Mouse (Mus musculus): ENCODE measurements around the gene Fbf1. TPM values are rescaled to one million over a fixed set of nuclear protein-coding genes. Genes with fewer than 3 reads are reported as not detected.

Fbf1 gene
- polyA plus RNA-seq, 1 experiment from 2014 or later = 32.1 TPM

DNA sequence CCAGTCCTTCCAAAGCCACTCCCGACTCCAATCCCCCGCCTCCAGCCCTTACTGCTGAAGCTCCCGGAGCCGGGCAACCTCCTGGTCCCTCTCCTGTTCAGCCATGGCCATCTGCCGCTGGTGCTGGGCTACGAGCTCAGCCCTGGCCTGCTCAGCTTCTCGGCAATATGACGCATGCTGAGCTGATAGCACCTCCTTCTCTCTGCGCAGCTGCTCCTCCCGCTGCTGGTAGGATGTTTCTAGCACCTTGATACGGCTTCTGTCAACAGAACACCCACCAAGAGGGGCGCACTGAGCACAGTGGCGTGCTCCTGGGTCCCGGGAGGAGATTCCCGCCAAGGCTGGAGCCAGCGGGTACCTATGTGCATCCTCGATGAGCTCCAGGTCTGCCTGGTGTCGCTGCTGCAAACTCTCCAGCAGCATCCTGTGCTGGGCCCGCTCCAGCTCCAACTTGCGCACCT lies 19.2 kb downstream of the Fbf1 start:
- H3K4me1 ChIP-seq (replicated peaks; ENCODE audit: control insufficient read depth, insufficient read depth, low read length) = no peaks in the 10 kb centered on the region
- H3K4me3 ChIP-seq (ENCODE audit: low read depth, low read length) = no peak overlapping the region
- DNase-seq (ENCODE audit: low spot score) (no peak), ATAC-seq (ENCODE audit: low FRiP score) (no peak)
- H3K27me3 ChIP-seq (ENCODE audit: control insufficient read depth, insufficient read depth, low read length) = no peaks in the 10 kb centered on the region
- no peak overlapping the region for H3K27ac ChIP-seq (ENCODE audit: low read depth, low read length)
- WGBS = 61% methylated on average over 20 of the region's 20 CpGs
- no peaks in the 10 kb centered on the region for H3K9me3 ChIP-seq (ENCODE audit: control insufficient read depth, low read length)
- peaks cover 26% of the 10 kb centered on the region for H3K36me3 ChIP-seq (ENCODE audit: control insufficient read depth, insufficient read depth, low read length)
- H3K4me2 ChIP-seq (replicated peaks; ENCODE audit: low read depth, low read length) = no peak overlapping the region; the same call in 1 of the 2 replicates
- H3K9ac ChIP-seq (ENCODE audit: low read depth, low read length) = no peak overlapping the region

DNA sequence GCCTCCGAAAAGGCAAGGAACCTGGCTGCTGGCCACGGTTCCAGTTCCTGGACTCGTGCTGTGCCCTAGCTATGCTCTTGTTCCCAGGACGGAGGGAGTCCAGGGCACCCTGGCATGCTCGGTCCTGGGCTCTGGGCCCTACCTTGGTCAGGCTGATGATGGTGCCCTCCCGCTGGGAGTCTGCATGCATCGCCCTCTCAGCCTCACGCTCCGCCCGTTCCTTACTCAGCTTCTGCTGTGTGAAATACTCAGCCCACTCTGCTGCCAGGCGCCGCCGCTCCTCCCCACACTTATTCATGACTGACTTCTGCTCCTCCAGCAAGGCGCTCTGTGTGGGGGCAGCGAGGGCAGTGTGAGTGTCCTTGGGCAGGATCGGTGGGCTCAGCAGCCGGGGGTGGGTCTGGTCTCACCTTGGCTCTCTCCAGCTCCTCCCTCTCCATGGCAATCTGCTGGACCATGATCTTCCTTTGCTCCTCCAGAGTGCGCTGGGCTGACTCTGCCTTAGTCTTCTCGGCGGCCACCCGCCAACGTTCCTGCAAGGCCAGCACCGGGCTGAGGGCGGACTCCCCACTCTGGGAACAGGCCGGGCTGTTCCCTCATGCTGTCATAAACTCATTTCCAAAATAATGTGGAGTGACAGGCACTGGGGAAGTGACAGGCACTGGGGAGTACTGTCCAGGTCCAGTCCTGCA lies 21.5 kb downstream of the Fbf1 start:
- no peaks in the 10 kb centered on the region for H3K9me3 ChIP-seq (ENCODE audit: control insufficient read depth, low read length)
- no peak for ATAC-seq (ENCODE audit: low FRiP score)
- DNase-seq (ENCODE audit: low spot score) = no peak
- WGBS = 78% methylated on average over 25 of the region's 25 CpGs
- no peak overlapping the region for H3K9ac ChIP-seq (ENCODE audit: low read depth, low read length)
- H3K36me3 ChIP-seq (ENCODE audit: control insufficient read depth, insufficient read depth, low read length) = peaks cover 16% of the 10 kb centered on the region
- H3K27ac ChIP-seq (ENCODE audit: low read depth, low read length) = no peak overlapping the region
- no peaks in the 10 kb centered on the region for H3K27me3 ChIP-seq (ENCODE audit: control insufficient read depth, insufficient read depth, low read length)
- H3K4me1 ChIP-seq (replicated peaks; ENCODE audit: control insufficient read depth, insufficient read depth, low read length) = no peaks in the 10 kb centered on the region
- H3K4me2 ChIP-seq (replicated peaks; ENCODE audit: low read depth, low read length) = no peak overlapping the region
- no peak overlapping the region for H3K4me3 ChIP-seq (ENCODE audit: low read depth, low read length)

DNA sequence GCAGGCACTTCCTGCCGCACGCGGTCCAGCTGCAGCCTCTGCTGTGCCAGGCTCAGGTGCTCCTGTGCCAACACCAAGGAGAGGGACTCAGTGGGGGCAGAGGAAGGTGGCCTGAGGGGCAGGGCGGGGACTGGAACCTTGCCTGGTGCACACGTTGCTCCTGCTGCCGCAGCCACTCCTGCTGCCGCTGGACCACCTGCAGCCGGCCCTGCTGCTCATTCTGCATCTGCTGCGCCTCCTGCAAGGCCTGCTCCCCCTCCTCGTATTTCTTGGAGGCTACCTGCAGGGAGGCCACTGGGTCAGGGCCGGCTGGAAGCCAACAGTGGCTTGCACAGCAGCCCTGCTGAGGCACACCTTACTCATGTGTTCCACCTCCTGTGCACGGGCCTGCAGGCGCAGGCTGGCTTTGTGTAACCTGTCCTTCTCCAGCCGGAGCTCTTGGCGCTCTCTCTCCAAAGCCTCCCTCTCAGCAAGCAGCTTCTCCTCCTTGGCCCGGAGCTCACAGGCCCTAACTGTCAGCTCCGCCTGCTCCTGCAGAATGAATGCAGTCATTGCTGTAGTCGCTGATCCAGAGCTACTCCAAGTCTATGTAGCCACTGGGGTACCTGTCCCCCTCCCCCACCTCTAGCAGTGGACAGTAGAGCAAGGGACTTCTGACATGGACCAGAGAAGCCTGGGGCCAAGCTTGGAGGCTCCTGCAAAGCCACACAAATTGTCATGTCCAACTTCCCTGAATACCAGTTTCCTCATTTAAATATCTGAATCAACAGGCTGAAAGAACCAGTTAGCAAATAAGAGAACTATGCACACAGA lies 22.3 kb downstream of the Fbf1 start:
- Histone ChIP-seq H3K4me3 (ENCODE audit: low read depth, low read length) (no peak overlapping the region), H3K27me3 (ENCODE audit: control insufficient read depth, insufficient read depth, low read length) (no peaks in the 10 kb centered on the region), H3K27ac (ENCODE audit: low read depth, low read length) (no peak overlapping the region), H3K36me3 (ENCODE audit: control insufficient read depth, insufficient read depth, low read length) (peaks cover 9% of the 10 kb centered on the region; the same call in 1 of the 2 replicates), H3K9ac (ENCODE audit: low read depth, low read length) (no peak overlapping the region), H3K4me2 (replicated peaks; ENCODE audit: low read depth, low read length) (no peak overlapping the region), H3K4me1 (replicated peaks; ENCODE audit: control insufficient read depth, insufficient read depth, low read length) (no peaks in the 10 kb centered on the region), H3K9me3 (ENCODE audit: control insufficient read depth, low read length) (no peaks in the 10 kb centered on the region)
- no peak for DNase-seq (ENCODE audit: low spot score)
- ATAC-seq (ENCODE audit: low FRiP score) = no peak
- 53% methylated on average over 18 of the region's 18 CpGs for WGBS

GRCm38 (mm10) chr11:116143468-116143867 lies 24.5 kb downstream of the Fbf1 start:
- 91% methylated on average over 3 of the region's 3 CpGs for WGBS
- H3K27ac ChIP-seq (ENCODE audit: low read depth, low read length) = no peak overlapping the region
- no peak overlapping the region for H3K9ac ChIP-seq (ENCODE audit: low read depth, low read length)
- no peaks in the 10 kb centered on the region for H3K27me3 ChIP-seq (ENCODE audit: control insufficient read depth, insufficient read depth, low read length)
- H3K4me3 ChIP-seq (ENCODE audit: low read depth, low read length) = no peak overlapping the region
- ATAC-seq (ENCODE audit: low FRiP score) (no peak), DNase-seq (ENCODE audit: low spot score) (no peak)
- H3K4me2 ChIP-seq (replicated peaks; ENCODE audit: low read depth, low read length) = no peak overlapping the region
- no peaks in the 10 kb centered on the region for H3K4me1 ChIP-seq (replicated peaks; ENCODE audit: control insufficient read depth, insufficient read depth, low read length)
- peaks cover 6% of the 10 kb centered on the region; the same call in 1 of the 2 replicates for H3K36me3 ChIP-seq (ENCODE audit: control insufficient read depth, insufficient read depth, low read length)
- H3K9me3 ChIP-seq (ENCODE audit: control insufficient read depth, low read length) = no peaks in the 10 kb centered on the region

GRCm38 (mm10) chr11:116142211-116142991 lies 25.6 kb downstream of the Fbf1 start:
- ATAC-seq (ENCODE audit: low FRiP score) (no peak), DNase-seq (ENCODE audit: low spot score) (no peak)
- no peak overlapping the region for H3K27ac ChIP-seq (ENCODE audit: low read depth, low read length)
- H3K9ac ChIP-seq (ENCODE audit: low read depth, low read length) = no peak overlapping the region
- no peaks in the 10 kb centered on the region for H3K27me3 ChIP-seq (ENCODE audit: control insufficient read depth, insufficient read depth, low read length)
- H3K4me3 ChIP-seq (ENCODE audit: low read depth, low read length) = no peak overlapping the region
- WGBS = 72% methylated on average over 10 of the region's 10 CpGs
- H3K4me2 ChIP-seq (replicated peaks; ENCODE audit: low read depth, low read length) = no peak overlapping the region
- H3K36me3 ChIP-seq (ENCODE audit: control insufficient read depth, insufficient read depth, low read length) = peaks cover 6% of the 10 kb centered on the region; the same call in 1 of the 2 replicates
- no peaks in the 10 kb centered on the region; the same call in 1 of the 2 replicates for H3K4me1 ChIP-seq (replicated peaks; ENCODE audit: control insufficient read depth, insufficient read depth, low read length)
- H3K9me3 ChIP-seq (ENCODE audit: control insufficient read depth, low read length) = no peaks in the 10 kb centered on the region

GRCm38 (mm10) chr11:116138468-116139138 lies 29.4 kb downstream of the Fbf1 start, which contains the start of gene Mrpl38:
TSS of gene Mrpl38 (minus strand) at chr11:116138868.
- ATAC-seq (ENCODE audit: low FRiP score) (peak; percentile 96), DNase-seq (ENCODE audit: low spot score) (peak; percentile 93)
- peak within 1 kb of the TSS; percentile 65 for H3K4me2 ChIP-seq (replicated peaks; ENCODE audit: low read depth, low read length)
- H3K4me3 ChIP-seq (ENCODE audit: low read depth, low read length) = peak within 1 kb of the TSS; percentile 95
- peak within 1 kb of the TSS; percentile 83 for H3K9ac ChIP-seq (ENCODE audit: low read depth, low read length)
- H3K4me1 ChIP-seq (replicated peaks; ENCODE audit: control insufficient read depth, insufficient read depth, low read length) = no peaks in the 10 kb centered on the region; the same call in 1 of the 2 replicates
- H3K9me3 ChIP-seq (ENCODE audit: control insufficient read depth, low read length) = no peaks in the 10 kb centered on the region
- H3K27me3 ChIP-seq (ENCODE audit: control insufficient read depth, insufficient read depth, low read length) = no peaks in the 10 kb centered on the region
- under 1% methylated on average over 52 of the region's 60 CpGs for WGBS
- peak within 1 kb of the TSS; percentile 56 for H3K27ac ChIP-seq (ENCODE audit: low read depth, low read length)
- 0 out of 2 replicates have a peak, but pooled peaks cover 6% of the 10 kb centered on the region for H3K36me3 ChIP-seq (ENCODE audit: control insufficient read depth, insufficient read depth, low read length)

DNA sequence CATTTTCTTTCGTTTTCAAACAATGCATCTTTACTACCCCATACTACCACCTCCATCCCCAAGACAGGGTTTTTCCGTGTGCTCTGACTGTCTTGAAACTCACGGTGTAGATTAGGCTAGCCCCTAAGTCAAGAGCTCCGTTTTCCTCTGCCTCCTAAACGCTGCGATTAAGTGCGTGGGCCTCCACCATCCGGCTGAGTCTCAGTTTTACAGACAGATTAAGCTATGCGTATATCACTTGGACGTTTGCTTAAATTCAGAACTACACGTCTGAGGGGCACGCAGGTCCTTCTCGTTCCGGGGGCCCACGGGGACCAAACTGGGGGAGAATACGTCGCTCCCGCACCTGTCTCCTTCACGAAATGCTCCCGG lies 29.9 kb downstream of the Fbf1 start:
- DNase-seq (ENCODE audit: low spot score) = no peak
- no peaks in the 10 kb centered on the region for H3K27me3 ChIP-seq (ENCODE audit: control insufficient read depth, insufficient read depth, low read length)
- ATAC-seq (ENCODE audit: low FRiP score) = no peak
- peak overlapping the region; percentile 65 for H3K4me2 ChIP-seq (replicated peaks; ENCODE audit: low read depth, low read length)
- H3K4me1 ChIP-seq (replicated peaks; ENCODE audit: control insufficient read depth, insufficient read depth, low read length) = no peaks in the 10 kb centered on the region; the same call in 1 of the 2 replicates
- no peaks in the 10 kb centered on the region for H3K9me3 ChIP-seq (ENCODE audit: control insufficient read depth, low read length)
- WGBS = 2% methylated on average over 20 of the region's 20 CpGs
- 0 out of 2 replicates have a peak, but pooled peaks cover 4% of the 10 kb centered on the region for H3K36me3 ChIP-seq (ENCODE audit: control insufficient read depth, insufficient read depth, low read length)
- peak overlapping the region; percentile 83 for H3K9ac ChIP-seq (ENCODE audit: low read depth, low read length)
- H3K27ac ChIP-seq (ENCODE audit: low read depth, low read length) = no peak overlapping the region
- H3K4me3 ChIP-seq (ENCODE audit: low read depth, low read length) = peak overlapping the region; percentile 95

DNA sequence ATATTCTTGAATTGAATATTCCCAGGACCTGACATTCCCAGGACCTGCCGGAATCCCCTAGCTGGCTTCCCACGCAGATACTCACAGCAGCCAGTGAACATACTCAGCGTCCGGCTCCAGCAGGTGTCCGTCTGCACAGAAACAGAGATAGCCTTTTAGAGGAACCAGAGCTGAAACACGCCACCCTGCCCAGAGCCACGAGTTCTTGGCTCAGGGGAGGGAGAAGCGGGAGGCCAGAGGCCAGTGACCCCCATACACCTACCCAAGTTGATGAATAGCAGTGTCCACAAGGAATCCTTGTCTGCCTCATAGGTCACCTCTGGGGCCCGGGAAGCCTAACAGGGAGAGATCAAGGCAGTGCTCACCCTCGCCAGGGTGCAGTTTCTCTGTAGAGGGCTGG lies 33.8 kb downstream of the Fbf1 start:
- Histone ChIP-seq H3K4me2 (replicated peaks; ENCODE audit: low read depth, low read length) (no peak overlapping the region), H3K4me1 (replicated peaks; ENCODE audit: control insufficient read depth, insufficient read depth, low read length) (no peaks in the 10 kb centered on the region; the same call in 1 of the 2 replicates), H3K27ac (ENCODE audit: low read depth, low read length) (no peak overlapping the region), H3K36me3 (ENCODE audit: control insufficient read depth, insufficient read depth, low read length) (0 out of 2 replicates have a peak, but pooled peaks cover 10% of the 10 kb centered on the region), H3K9me3 (ENCODE audit: control insufficient read depth, low read length) (no peaks in the 10 kb centered on the region), H3K27me3 (ENCODE audit: control insufficient read depth, insufficient read depth, low read length) (no peaks in the 10 kb centered on the region), H3K4me3 (ENCODE audit: low read depth, low read length) (no peak overlapping the region), H3K9ac (ENCODE audit: low read depth, low read length) (no peak overlapping the region)
- DNase-seq (ENCODE audit: low spot score) = no peak
- no peak for ATAC-seq (ENCODE audit: low FRiP score)
- WGBS = 89% methylated on average over 10 of the region's 10 CpGs
